Mouse (Mus musculus) embryonic fibroblast, embryonic 13.5 days (primary cell): ENCODE measurements around the gene Usp16. TPM values are rescaled to one million over a fixed set of nuclear protein-coding genes. Genes with fewer than 3 reads are reported as not detected.

Experiments used
- H3K27ac ChIP-seq: 2 replicates; pipeline ENCODE4 v1.5.1; 2012; ENCODE audit warnings: low read length, control low read depth, inconsistent platforms; ENCODE audit not compliant: insufficient read depth
- H3K4me1 ChIP-seq: 2 replicates; pipeline ENCODE4 v1.6.1; 2011; ENCODE audit warnings: low read length; ENCODE audit not compliant: control insufficient read depth, insufficient read depth
- H3K4me3 ChIP-seq: 2 replicates; pipeline ENCODE4 v1.5.1; 2011; ENCODE audit warnings: mild to moderate bottlenecking, control low read depth, low read length; ENCODE audit not compliant: insufficient read depth
- CTCF ChIP-seq: IDR thresholded peaks from 2 replicates; pipeline ENCODE4 v1.5.1; 2011; ENCODE audit warnings: mild to moderate bottlenecking, control low read depth, low read length, moderate library complexity, borderline replicate concordance; ENCODE audit not compliant: insufficient read depth
- POLR2A ChIP-seq: IDR thresholded peaks from 2 replicates; pipeline ENCODE4 v1.6.1; 2011; ENCODE audit warnings: low read depth, mild to moderate bottlenecking, control low read depth, low read length, moderate library complexity
- polyA plus RNA-seq: library from polyadenylated mRNA; stranded (reverse); fragments of >200 nt; gene quantifications from 2 replicates; pipeline ENCODE4 v1.2.4, GENCODE M21; 2011; ENCODE audit warnings: low read depth; ENCODE audit not compliant: missing spikeins, insufficient read length

Gene Usp16
- polyA plus RNA-seq: 86.8 and 88.6 TPM in 2 replicates

DNA sequence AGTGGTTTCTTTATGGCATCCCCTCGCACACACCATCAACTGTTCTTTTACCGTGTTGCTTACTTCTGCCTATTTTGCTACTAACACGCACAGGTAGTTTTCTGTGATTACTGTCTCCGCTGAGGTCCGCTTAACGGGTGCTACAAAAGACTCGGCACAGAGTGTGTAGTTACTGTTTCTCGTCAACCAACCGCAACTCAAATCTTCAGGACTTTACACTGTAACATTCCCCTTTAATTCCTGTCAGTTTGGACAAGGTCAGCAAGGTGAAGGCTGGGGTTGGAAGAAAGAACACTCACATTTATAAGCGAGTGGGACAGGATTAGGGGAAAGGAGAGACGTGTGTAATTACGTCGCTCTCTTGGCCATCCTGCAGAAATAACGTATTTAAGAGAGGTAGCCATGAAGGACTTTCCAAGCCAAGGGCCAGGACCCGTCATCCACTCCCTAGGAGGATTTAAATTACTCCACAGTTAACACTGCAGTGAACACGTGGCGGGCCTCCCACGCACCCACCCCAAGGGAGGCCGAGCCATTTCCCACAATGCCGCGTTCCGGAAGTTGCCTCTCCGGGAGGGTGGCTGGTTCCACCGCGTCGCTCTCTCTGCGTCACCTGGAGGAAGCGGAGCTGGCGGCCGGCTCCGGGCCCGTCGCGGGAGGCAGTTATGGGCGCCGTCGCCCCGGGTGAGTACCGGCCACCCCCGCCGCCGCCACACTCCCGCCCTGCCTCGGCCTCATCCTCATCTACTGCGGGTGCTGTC, at the start of gene Usp16:
Usp16 (plus strand) TSS at position 285 of the 761 bp plus-strand sequence.
- H3K4me3 ChIP-seq: peak within 1 kb of the TSS; percentile 89
- peaks cover 8% of the 10 kb centered on the region for H3K4me1 ChIP-seq
- TF ChIP-seq CTCF (no peak), POLR2A (peak; percentile 66)
- H3K27ac ChIP-seq: peak within 1 kb of the TSS; percentile 79; the same call in 1 of the 2 replicates

DNA sequence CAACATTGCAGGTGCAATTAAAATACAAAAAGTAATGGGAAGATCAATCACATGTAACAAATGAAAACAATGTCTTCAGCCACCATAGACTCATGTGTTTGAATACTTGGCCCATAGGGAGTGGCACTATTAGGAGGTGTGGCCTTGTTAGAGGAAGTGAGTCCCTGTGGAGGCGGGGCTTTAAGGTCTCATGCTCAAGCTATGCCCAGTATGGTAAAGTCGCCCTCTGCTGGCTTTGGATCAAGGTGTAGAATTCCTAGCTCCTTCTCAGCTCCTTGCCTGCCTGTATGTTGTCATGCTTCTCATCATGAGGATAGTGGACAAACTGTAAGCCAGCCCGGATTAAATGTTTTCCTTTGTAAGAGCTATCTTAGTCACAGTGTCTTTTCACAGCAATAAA, 49.5 kb upstream of the Usp16 start:
- Histone ChIP-seq H3K27ac (no peak overlapping the region), H3K4me3 (no peak overlapping the region), H3K4me1 (no peaks in the 10 kb centered on the region)
- TF ChIP-seq CTCF (no peak), POLR2A (no peak)

DNA sequence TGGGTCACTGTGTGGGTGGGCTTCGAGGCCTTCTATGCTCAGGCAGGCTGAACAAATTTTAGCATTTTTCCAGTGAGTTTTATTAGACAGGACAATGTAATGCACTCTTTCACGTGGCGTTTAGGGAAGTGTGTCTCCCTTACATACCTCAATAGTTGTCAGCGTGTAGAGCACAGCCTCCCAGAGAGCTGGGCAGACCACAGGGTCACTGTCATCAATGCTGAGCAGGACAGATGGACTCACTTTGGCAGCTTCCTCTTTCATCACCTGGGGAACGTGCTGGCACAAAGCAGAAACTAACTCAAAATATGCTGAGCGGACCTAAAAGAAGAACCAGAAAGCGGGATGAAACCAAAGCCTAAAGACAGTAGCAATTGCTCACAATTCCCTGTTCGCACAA, 33.8 kb upstream of the Usp16 start:
- Histone ChIP-seq H3K4me1 (no peaks in the 10 kb centered on the region), H3K4me3 (no peak overlapping the region), H3K27ac (no peak overlapping the region)
- TF ChIP-seq POLR2A (no peak), CTCF (no peak)

DNA sequence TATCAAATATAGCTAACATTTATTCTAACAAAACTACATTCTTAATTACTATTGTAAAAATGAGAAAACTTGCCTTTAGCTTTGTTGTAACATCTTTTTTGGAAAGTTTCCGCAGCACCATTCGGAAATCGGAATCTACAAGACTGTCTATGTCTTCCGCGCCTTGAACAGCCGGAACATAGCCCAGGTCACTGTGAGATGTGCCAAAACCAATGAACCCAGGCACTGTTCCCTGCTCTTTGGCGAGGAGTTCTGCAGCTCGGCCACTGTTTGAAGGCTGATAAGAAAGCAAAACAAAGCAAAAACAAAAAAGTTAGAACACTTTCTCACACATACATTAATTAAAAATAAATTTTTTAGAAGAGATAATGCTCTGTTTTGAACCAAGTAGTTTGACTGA, 27.0 kb upstream of the Usp16 start:
- Histone ChIP-seq H3K4me1 (no peaks in the 10 kb centered on the region), H3K4me3 (no peak overlapping the region), H3K27ac (no peak overlapping the region)
- TF ChIP-seq POLR2A: no peak
- no peak for TF ChIP-seq CTCF

DNA sequence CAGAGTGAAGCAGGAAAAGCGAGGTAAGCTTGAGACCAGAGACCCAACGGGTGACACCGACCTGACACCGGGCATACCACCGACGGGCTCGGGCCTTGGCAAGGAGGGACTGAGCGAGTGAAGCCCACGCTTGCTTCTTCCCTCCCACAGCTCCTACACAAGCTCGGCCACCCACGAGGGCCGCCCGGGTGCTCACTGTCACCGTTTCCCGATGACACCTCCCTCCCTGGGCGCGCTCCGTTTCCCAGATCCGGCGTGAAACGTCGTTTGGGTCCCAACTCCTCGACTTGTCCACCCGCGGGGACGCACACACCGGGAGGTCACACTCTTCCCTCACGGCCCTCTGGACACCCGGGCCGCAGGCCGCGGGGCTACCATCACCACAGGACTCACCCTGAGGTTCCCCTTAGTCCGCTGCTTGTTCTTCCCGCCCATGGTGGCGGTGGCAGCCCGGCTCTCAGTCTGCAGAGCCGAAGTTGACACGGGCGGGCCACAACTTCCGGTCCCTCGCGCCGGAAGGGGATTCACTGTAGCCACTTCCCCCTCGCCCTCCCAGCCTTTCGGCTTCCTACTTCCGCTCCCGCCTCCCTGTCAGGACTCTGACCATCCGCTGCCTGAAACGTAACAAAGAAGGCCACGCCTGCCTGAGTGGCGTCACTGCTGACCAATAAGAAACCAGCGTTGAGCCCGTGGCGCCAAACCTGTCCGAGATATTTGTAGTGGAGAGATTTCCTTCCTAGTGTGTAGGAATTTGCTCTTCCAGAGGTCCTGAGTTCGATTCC, 22.3 kb upstream of the Usp16 start, which contains the start of gene Ltn1:
Ltn1 (minus strand) TSS at position 580 of the 782 bp plus-strand sequence.
- Histone ChIP-seq H3K27ac (no peak within 1 kb of the TSS), H3K4me3 (peak within 1 kb of the TSS; percentile 95), H3K4me1 (no peaks in the 10 kb centered on the region)
- no peak for TF ChIP-seq CTCF
- TF ChIP-seq POLR2A: peak; percentile 74

GRCm38 (mm10) chr16:87434266-87434665, 20.2 kb upstream of the Usp16 start:
- no peak for TF ChIP-seq CTCF
- TF ChIP-seq POLR2A: no peak
- no peaks in the 10 kb centered on the region for H3K4me1 ChIP-seq
- no peak overlapping the region for H3K27ac ChIP-seq
- H3K4me3 ChIP-seq: no peak overlapping the region

- H3K4me3 ChIP-seq: no peak overlapping the region
- TF ChIP-seq POLR2A (no peak), CTCF (no peak)
- no peaks in the 10 kb centered on the region for H3K4me1 ChIP-seq
- no peak overlapping the region for H3K27ac ChIP-seq
Measured at GRCm38 (mm10) chr16:87434946-87435345, 19.6 kb upstream of the Usp16 start.

DNA sequence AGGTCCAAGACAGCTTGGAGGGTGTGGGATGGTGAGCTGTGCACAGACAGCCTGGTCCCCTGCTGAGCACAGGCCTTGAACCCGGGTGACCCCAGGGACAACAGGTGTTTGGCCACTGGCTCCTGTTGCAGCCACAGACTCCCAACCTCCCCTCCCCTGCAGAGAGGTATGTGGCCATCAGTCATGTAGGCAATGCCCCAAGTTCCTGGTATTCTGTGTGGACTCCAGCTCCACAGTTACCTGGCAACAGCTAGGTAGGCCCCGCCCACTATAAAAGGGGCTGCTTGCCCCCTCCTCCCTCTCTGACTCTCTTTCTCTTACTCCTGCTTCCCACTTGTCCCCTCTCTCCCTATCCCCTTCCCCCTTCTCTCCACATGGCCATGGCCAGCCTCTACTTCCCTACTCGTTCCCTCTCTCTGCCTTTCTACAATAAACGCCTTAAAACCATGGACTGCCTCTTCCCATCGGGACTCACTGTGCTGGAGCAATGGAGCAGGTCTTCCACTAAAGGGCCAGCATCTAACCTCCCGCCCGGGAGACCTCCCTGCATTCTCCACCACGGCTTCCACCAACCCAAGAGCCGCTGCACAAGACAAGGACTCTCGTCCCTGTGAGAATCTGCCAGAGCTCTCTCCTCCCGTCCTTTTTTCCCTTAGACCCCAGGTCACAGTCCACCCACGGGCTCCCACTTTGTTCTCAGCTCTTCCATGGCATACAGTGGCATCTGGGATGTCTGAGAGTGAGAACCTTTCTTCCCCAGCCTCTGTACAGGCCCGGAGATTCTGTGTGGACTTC, 18.9 kb upstream of the Usp16 start:
- no peaks in the 10 kb centered on the region for H3K4me1 ChIP-seq
- no peak overlapping the region for H3K27ac ChIP-seq
- H3K4me3 ChIP-seq: no peak overlapping the region
- TF ChIP-seq CTCF (no peak), POLR2A (no peak)

GRCm38 (mm10) chr16:87437096-87437495, 17.4 kb upstream of the Usp16 start:
- TF ChIP-seq CTCF (no peak), POLR2A (no peak)
- Histone ChIP-seq H3K4me3 (no peak overlapping the region), H3K27ac (no peak overlapping the region), H3K4me1 (no peaks in the 10 kb centered on the region)

GRCm38 (mm10) chr16:87438697-87439096, 15.8 kb upstream of the Usp16 start:
- Histone ChIP-seq H3K27ac (no peak overlapping the region), H3K4me1 (no peaks in the 10 kb centered on the region), H3K4me3 (no peak overlapping the region)
- TF ChIP-seq POLR2A (no peak), CTCF (no peak)
